Mouse (Mus musculus) cerebral cortex, adult 2 months (tissue): ENCODE measurements around the gene Synm.

Experiments
- WGBS: fragments of 180-500 bp; shearing (Covaris S2); methylation state at CpG from one replicate; pipeline ENCODE4 v1.1.7; 2018; 5-methylcytosine and 5-hydroxymethylcytosine counted together

The Synm gene

DNA sequence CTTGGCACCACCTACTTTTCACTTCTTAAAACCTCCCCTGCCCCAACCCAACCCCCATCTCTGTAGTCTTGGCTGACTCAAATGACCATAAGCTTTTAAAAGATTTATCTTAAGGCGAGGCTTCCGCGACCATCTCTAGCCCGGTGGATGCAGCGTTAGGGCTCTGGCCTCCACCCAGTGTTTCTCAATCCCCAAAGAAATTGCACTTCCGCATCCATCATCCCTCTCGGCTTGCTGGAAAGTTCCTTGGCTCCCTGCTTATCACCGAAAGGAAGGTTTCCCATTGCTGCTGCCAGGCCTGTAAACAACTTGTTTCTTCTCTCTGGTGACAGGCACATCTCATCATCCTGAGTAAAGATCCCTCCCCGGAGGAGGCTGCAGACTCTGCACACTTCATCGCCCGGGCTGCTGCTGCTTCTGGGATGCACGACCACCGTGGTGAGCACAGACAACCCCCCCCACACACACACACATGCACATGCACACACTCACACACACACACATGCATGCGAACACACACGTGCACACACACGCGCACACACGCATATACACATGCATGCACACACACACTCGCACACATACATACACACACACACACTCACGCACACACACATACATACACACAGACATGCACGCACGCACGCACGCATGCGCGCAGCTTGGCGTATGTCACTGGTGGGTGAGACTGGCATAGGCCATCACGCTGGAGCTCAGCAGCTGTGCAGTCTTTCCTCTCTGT lies 61.5 kb downstream of the Synm start:
- 91% methylated on average over 28 of the region's 28 CpGs for WGBS

DNA sequence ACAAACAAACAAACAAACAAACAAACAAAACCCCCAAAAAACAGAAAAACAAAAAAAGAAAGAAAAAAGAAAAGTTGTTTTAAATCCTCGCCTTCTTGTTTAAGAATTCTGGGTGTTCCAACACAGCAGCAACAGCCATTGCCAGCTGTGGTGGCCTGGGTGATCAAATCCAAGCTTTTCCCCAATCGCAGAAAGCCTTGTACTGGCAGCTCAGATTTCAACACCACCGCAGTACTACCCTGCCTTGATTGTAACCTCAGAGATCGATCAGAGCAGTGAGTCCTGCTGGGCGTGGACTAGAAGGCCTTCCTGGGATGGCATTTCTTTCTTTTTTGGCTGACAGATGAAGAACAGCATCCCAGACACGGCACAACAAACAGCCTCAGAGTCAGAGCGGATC lies 63.6 kb downstream of the Synm start:
- 92% methylated on average over 7 of the region's 7 CpGs for WGBS

DNA sequence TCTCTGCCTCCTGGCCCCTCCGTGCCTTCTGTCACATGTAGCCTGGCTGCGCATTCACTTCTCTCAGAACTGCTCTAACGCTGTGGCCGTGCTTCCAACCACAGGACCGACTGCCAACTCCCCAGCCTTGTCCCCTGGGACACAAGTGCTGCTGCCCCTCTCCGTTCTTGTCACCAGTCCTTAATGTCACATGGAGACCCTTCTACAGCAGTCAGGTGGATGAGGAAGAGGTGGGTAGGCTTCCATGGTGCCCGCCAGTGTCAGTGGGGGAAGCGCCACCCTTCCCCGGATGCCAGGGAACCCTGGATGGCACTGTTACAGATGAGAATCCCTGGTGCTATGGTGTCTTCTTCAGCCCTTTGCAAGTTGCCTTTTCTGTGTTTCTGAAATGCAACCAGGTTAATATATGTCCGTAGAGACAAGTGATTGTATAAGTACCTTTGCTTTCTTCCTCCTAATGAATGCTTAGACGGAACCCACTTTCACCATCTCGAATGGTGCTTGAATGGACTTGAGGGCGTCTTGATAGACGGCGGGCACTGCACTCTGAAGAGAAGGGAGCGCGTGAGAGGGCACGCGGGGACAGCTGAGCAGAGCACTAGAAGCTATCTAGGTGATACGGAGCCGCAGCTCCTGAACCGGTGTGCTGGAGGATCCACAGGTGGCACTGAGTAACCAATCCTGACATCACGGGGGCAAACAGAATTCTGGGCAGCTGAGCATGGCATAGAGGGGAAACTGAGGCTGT lies 66.6 kb downstream of the Synm start:
- 93% methylated on average over 23 of the region's 23 CpGs for WGBS

DNA sequence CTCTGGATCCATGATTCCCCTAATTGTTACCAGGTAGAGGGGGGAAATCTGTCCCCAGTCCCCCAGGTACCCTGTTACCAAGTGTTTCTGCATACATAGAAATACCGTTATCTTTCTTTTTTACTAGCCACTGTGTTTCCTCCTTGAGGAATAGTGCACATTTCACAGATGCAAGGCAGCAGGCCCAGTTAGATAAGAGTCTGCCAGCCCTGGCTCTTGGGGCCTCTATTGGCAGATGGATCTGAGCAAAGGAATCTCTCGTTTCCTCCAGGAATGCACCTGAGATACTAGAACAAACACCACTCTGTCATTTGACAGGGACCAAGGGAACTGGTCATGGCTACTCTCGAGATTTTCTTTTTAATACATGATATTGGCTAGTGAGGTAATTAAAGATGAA lies 67.4 kb downstream of the Synm start:
- 84% methylated on average over 3 of the region's 3 CpGs for WGBS

DNA sequence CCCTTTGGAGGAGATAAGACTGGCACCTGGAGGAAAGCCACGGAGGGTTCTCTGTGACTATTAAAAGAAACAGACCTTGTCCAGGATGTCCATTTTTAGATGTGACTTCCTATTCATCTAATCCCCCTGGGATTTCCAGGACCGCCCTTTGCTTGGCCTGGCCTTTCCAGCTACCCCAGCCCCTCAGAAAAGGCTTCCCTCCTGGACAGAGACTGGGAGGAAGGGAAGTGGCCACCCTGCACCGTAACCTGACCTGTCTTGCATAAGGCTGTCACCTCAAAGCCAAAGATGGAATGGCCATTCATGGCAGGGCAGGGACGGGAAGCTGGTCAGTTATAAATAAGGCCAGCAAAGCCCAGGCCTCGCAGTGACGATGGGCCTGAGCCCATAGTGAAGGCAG lies 68.5 kb downstream of the Synm start:
- WGBS, result 82% methylated on average over 6 of the region's 6 CpGs

DNA sequence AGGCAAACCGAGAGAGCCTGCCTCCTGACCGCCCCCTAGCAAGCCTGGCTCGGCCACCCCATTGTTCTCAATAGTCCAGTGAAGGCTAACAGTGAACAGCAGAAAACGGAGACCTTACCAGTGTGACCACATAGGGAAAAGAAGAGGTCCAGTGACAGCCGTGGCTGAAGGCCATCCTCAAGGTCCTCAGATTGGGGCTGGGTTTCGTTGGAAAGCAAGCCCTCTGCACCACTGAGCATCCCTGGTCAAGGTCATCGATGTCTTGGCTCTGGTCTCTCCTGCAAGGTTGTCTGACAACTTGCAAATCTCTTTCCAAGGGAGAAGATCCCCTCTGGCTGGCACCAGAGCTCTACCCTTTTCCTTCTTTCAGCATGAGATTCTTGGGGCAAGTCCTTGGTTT lies 69.7 kb downstream of the Synm start:
- WGBS, result 77% methylated on average over 7 of the region's 7 CpGs

DNA sequence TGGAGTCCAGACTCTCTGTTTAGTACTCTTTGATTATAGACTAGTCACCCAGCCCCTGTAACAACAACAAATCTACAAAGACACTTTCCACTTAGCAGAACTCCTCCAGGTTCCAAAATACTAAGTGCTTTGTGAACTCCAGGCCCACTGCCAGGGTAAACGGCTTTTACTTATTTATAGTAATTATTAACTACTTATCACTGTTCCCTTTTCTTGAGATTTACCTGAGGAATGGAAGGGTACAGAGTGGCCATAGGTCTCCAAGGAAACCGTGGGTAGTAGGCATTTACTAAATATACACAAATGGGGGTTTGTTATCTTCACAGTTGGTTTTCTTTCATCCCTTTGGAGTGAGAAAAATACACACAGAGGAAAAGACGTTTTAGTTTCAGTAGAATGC lies 71.3 kb downstream of the Synm start:
- 32% methylated on average over 3 of the region's 3 CpGs for WGBS

DNA sequence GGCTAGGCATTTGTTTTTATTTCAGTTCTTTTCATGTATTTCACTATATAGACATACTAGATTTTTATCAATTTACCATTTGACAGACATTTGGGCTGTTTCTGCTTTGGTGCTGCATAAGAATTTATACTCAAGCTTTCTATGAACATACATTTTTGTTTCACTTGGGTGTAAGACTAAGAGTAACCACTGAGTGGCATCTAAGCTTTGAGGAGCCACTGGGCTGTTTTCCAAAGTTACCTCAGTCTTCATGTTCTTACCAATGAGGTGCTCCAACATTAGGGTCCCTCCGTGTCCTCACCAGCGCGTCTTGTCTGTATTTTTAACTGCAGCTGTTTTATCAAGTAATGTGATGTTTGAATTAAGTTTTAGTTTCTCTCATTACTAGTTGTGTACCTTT lies 73.0 kb downstream of the Synm start:
- WGBS, result 89% methylated on average over 3 of the region's 3 CpGs

DNA sequence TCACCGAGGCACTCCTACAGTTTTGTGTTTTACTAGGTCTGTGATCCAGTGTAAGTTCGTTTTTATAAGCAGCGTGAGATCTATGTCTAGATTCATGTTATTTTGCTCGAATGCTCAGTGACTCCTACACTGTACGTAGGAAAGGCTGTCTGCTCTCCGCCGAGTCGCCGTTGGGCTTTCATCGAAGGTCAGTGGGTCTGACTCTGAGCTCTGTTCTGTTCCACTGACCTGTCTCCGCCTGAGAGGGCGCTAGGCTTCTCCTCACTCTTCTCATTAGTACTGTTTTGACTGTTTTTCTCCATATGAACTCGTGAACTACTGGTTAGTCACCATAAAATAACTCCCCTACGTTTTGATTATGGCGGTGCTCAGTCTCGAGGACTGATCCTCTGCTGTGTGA lies 76.5 kb downstream of the Synm start:
- 88% methylated on average over 16 of the region's 16 CpGs for WGBS

DNA sequence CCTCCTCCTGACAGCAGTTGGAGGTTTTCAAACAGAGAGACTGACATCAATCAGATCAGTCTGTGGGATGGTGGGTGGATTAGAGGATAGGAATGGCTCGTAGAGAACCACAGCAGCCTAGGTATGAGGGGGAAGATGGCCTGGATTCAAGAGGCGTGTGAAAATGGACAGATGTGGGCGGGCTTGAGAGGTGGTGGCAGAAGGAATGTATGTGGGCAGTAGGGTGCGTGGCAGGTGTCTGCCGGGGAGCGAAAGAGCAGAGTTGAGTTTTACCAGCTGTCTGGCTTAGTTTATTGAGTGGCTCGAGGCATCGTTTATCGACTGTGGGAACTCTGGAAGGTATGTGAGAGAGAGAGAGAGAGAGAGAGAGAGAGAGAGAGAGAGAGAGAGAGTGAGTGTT lies 78.5 kb downstream of the Synm start:
- 68% methylated on average over 9 of the region's 9 CpGs for WGBS
